Mouse (Mus musculus) hindbrain, postnatal 0 days (tissue): ENCODE results near the gene 4921524J17Rik. TPM values are rescaled to one million over a fixed set of nuclear protein-coding genes. Genes with fewer than 3 reads are reported as not detected.
A peak's percentile ranks its signal among the peaks of the same experiment; 100 is the strongest.

Experiments used
- ATAC-seq: fragments of 200-750 bp; cut with Nextera tagmentation; 2 replicates; pipeline ENCODE4 v1.8.0; 2017; ENCODE audit warnings: mild to moderate bottlenecking, moderate TSS enrichment, moderate library complexity
- DNase-seq: peaks from one replicate; pipeline ENCODE4 v3.0.0-alpha.2; 2015; ENCODE audit warnings: low spot score
- H3K27ac ChIP-seq: fragments of 300-500 bp; sonication (generic); 2 replicates; pipeline ENCODE4 v1.5.1; 2014; ENCODE audit warnings: mild to moderate bottlenecking
- H3K27me3 ChIP-seq: fragments of 300-500 bp; sonication (generic); 2 replicates; pipeline ENCODE4 v1.6.1; 2014; ENCODE audit warnings: low read length, mixed read lengths; ENCODE audit not compliant: insufficient read depth
- H3K36me3 ChIP-seq: fragments of 300-500 bp; sonication (generic); 2 replicates; pipeline ENCODE4 v1.6.1; 2014; ENCODE audit warnings: low read length, mixed read lengths; ENCODE audit not compliant: insufficient read depth
- H3K4me1 ChIP-seq: fragments of 300-500 bp; sonication (generic); 2 replicates; pipeline ENCODE4 v1.6.1; 2014; ENCODE audit warnings: antibody characterized with exemption, low read length, mixed read lengths; ENCODE audit not compliant: insufficient read depth
- H3K4me2 ChIP-seq: fragments of 300-500 bp; sonication (generic); 2 replicates; pipeline ENCODE4 v1.6.1; 2014; ENCODE audit warnings: low read depth, mild to moderate bottlenecking, low read length, moderate library complexity, mixed read lengths
- H3K4me3 ChIP-seq: fragments of 300-500 bp; sonication (generic); 2 replicates; pipeline ENCODE4 v1.5.1; 2014; ENCODE audit warnings: low read length
- H3K9ac ChIP-seq: fragments of 300-500 bp; sonication (generic); replicated peaks from 2 replicates; pipeline ENCODE4 v1.6.1; 2014; ENCODE audit warnings: mild to moderate bottlenecking, low read length, moderate library complexity, mixed read lengths
- H3K9me3 ChIP-seq: fragments of 300-500 bp; sonication (generic); 2 replicates; pipeline ENCODE4 v1.6.1; 2016; ENCODE audit warnings: low read length, mixed read lengths
- CTCF ChIP-seq: IDR thresholded peaks from 2 replicates; pipeline ENCODE4 v1.5.1; 2016; ENCODE audit warnings: antibody characterized with exemption, control low read depth, low read depth
- WGBS: fragments of 180-500 bp; shearing (Covaris S2); extraction: QIAGEN DNeasy Blood & Tissue Kit; methylation state at CpG from one replicate; pipeline ENCODE4 v1.1.7; 2014; 5-methylcytosine and 5-hydroxymethylcytosine counted together
- polyA plus RNA-seq: library from polyadenylated mRNA; unstranded; fragments of >200 nt; fragmentation: Nextera tagmentation; extraction: Ambion mirVana; gene quantifications from 2 replicates; pipeline ENCODE4 v1.2.1, GENCODE M21; 2015
- total RNA-seq: library from RNA; depleted of rRNA; stranded (reverse); fragments of >200 nt; gene quantifications from 2 replicates; pipeline ENCODE4 v1.2.3, GENCODE M21; 2014

Gene 4921524J17Rik
- total and polyA plus RNA-seq, 2 experiments from 2014 or later, result 13.6 to 43.0 TPM

DNA sequence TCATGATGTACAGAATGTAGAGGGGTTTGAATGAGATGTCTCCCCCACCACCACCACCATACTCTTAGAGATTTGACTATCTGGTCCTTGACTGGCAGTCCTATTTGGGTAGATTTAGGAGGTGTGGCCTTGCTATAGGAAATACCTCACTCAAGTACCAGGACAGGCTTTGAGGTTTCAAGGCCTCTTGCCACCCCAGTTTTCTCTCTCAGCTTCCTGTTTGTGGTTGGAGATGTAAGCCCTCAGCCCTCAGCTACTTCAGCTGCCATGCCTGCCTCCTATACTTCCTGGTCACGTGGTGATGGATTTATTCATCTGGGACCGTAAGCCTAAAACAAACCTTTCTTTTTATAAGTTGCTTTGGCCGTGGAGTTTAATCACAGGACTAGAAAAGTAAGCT, 17.7 kb upstream of the 4921524J17Rik start:
- H3K4me2 ChIP-seq, result no peak overlapping the region
- no peaks in the 10 kb centered on the region for H3K27me3 ChIP-seq
- no peaks in the 10 kb centered on the region for H3K36me3 ChIP-seq
- DNase-seq (no peak), ATAC-seq (no peak)
- no peaks in the 10 kb centered on the region for H3K9me3 ChIP-seq
- no peak overlapping the region for H3K27ac ChIP-seq
- WGBS, result 92% methylated on average over 3 of the region's 3 CpGs
- no peaks in the 10 kb centered on the region for H3K4me1 ChIP-seq
- no peak overlapping the region for H3K9ac ChIP-seq
- H3K4me3 ChIP-seq, result no peak overlapping the region
- no peak for TF ChIP-seq CTCF

DNA sequence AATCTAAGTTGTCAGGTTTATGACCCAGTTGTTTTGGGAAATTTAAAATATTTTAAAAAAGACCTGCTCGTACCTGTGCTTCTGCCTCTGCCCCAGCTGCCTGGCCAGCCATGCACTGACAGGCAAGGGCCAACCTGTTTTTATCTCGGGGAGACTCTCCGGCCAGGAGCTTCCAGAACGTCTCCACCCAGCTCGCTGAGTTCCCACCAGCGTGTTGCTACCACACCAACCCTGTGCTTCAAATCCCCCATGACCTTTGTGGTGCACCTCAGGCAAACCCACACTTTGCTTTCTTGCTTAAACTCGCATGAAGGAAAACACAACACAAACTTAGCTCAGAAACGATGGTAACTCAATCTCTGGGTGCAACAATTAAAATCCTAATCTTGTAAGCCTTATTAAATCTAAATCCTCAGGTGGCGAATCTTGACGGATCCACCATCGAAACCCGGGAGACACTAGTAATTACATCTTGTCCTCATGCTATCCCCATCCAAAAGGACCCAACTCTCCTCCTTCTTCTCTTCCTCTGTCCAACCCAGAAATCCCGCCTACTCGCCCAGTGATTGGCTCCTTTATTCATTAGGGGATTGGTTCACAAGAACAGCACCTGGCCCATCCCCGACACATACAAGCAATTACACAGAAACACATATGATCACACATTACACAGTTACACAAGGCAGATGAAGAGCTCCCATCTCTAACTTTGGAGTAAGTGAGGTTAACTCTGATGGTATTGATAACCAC, 13.5 kb upstream of the 4921524J17Rik start:
- no peaks in the 10 kb centered on the region for H3K36me3 ChIP-seq
- no peaks in the 10 kb centered on the region for H3K9me3 ChIP-seq
- H3K27ac ChIP-seq, result no peak overlapping the region
- 80% methylated on average over 15 of the region's 15 CpGs for WGBS
- no peak overlapping the region for H3K4me3 ChIP-seq
- H3K4me1 ChIP-seq, result no peaks in the 10 kb centered on the region
- DNase-seq (no peak), ATAC-seq (no peak)
- H3K4me2 ChIP-seq, result no peak overlapping the region
- H3K9ac ChIP-seq, result no peak overlapping the region
- TF ChIP-seq CTCF, result no peak
- no peaks in the 10 kb centered on the region for H3K27me3 ChIP-seq

DNA sequence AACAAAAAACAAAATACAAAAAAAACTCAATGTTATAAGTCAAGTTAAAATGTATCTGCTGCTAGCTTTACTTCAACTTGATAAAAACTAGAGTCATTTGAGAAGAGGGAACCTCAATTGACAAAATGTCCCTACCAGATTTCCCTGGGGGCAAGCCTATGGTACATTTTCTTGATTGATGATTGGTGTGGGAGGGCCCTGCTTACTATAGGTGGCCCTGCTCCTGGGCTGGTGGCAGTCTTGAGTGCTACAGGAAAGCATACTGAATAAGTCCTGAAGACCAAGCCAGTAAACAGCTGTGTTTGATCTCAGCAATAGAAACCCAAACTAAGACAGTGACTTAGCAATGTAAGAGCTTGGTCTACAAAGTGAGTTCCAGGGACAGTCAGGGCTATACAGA, 11.5 kb upstream of the 4921524J17Rik start:
- DNase-seq (no peak), ATAC-seq (no peak)
- Histone ChIP-seq H3K27me3 (no peaks in the 10 kb centered on the region), H3K4me1 (no peaks in the 10 kb centered on the region), H3K9me3 (no peaks in the 10 kb centered on the region), H3K4me2 (no peak overlapping the region), H3K9ac (no peak overlapping the region), H3K36me3 (no peaks in the 10 kb centered on the region), H3K4me3 (no peak overlapping the region), H3K27ac (no peak overlapping the region)
- TF ChIP-seq CTCF, result no peak

DNA sequence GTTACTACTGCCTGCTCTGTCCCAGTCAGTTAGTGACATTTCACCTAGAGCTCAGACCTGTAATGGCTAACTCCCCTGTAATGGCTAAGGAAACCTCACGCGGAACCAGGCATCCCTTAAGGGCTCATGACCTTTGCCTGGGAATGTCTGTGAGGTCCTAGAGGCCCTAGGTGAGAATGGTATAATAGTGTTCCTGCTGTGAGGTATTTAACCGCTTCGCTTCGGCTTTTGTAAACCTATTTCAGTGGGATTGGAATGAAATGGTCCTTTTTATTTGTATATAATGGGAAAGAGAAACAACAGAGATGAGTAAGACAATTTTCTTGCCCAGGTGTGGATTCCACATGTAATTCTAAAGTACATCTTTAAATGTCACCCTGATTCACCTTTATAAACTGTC, 8.9 kb upstream of the 4921524J17Rik start:
- H3K9ac ChIP-seq, result no peak overlapping the region
- no peaks in the 10 kb centered on the region for H3K4me1 ChIP-seq
- H3K4me2 ChIP-seq, result no peak overlapping the region
- H3K27me3 ChIP-seq, result no peaks in the 10 kb centered on the region
- H3K36me3 ChIP-seq, result no peaks in the 10 kb centered on the region
- TF ChIP-seq CTCF, result no peak
- no peaks in the 10 kb centered on the region for H3K9me3 ChIP-seq
- H3K4me3 ChIP-seq, result no peak overlapping the region
- ATAC-seq, result no peak
- no peak overlapping the region for H3K27ac ChIP-seq
- WGBS, result 45% methylated on average over 5 of the region's 5 CpGs
- no peak for DNase-seq

DNA sequence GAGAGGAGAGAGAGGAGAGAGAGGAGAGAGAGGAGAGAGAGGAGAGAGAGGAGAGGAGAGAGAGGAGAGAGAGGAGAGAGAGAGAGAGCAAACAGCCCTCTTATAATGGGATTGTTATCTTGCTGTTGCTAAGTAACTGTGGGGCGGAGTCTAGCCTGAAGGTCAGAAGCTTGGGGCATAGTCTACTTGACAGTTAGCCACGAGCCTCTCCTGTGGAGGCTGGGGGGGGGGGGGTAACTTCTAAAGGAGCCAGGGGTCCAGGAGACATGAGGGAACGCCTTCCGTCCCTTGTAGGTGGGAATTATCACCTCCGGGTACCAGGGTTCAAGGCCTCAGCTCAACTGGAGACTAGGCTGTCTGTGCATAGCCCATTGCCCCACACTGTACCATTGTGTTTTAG, 3.1 kb upstream of the 4921524J17Rik start:
- 47% methylated on average over 5 of the region's 5 CpGs for WGBS
- Histone ChIP-seq H3K27me3 (no peaks in the 10 kb centered on the region), H3K27ac (no peak overlapping the region), H3K9ac (no peak overlapping the region), H3K4me3 (no peak overlapping the region), H3K4me2 (no peak overlapping the region), H3K4me1 (0 out of 2 replicates have a peak, but pooled peaks cover 6% of the 10 kb centered on the region), H3K9me3 (no peaks in the 10 kb centered on the region), H3K36me3 (no peaks in the 10 kb centered on the region)
- DNase-seq (no peak), ATAC-seq (no peak)
- no peak for TF ChIP-seq CTCF

DNA sequence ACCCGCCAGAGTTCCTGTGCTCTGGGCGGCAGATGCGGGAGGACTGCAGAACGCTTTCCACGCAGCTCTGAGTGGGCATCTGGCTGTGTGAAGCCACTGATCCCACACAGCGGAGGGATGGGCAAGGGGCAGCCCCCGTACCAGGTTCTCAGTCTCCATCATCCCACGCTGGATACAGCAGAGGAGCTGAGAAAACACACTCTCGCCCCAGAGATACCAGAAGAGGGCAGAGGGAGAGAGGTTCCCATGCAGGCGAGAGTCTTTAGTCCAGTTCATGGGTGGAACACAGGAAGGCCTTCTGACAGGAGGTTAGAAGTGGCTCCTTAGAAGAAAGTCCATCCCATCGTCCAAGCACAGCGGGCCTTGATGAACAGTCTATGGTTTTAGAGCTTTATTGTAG, 2.2 kb upstream of the 4921524J17Rik start:
- Histone ChIP-seq H3K4me2 (no peak overlapping the region), H3K9ac (no peak overlapping the region), H3K27me3 (no peaks in the 10 kb centered on the region), H3K4me3 (no peak overlapping the region), H3K4me1 (0 out of 2 replicates have a peak, but pooled peaks cover 6% of the 10 kb centered on the region), H3K36me3 (no peaks in the 10 kb centered on the region), H3K27ac (no peak overlapping the region), H3K9me3 (no peaks in the 10 kb centered on the region)
- TF ChIP-seq CTCF, result no peak
- 76% methylated on average over 12 of the region's 12 CpGs for WGBS
- DNase-seq (no peak), ATAC-seq (no peak)

DNA sequence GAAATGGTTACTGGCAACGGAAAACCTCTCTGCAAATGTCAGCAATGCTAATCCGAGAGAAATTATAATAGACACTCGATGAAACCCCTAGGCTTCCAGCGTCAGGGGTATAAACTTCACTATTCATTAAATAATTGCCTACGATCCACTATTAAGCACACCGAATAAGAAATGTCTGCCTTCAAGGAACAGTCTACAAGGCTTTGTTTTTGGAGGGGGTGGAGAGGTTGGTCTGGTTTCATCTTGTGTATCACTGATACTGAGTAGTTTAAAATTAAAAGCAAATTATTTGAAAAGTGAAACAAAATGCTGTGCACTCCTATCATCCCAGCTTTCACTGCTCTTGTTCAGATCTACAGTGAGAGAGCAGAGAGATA, 372 bp upstream of the 4921524J17Rik start:
- 0 out of 2 replicates have a peak, but pooled peaks cover 6% of the 10 kb centered on the region for H3K4me1 ChIP-seq
- no peaks in the 10 kb centered on the region for H3K27me3 ChIP-seq
- ATAC-seq (peak; percentile 75), DNase-seq (no peak)
- no peaks in the 10 kb centered on the region for H3K9me3 ChIP-seq
- no peak for TF ChIP-seq CTCF
- peak overlapping the region; percentile 83 for H3K4me3 ChIP-seq
- H3K4me2 ChIP-seq, result peak overlapping the region; percentile 60
- H3K27ac ChIP-seq, result peak overlapping the region; percentile 91
- H3K9ac ChIP-seq, result peak overlapping the region; percentile 77
- 2% methylated on average over 6 of the region's 6 CpGs for WGBS
- H3K36me3 ChIP-seq, result no peaks in the 10 kb centered on the region
